Mouse (Mus musculus) macrophage (primary cell): Measurements from ENCODE around the gene Rab24. TPM values are rescaled to one million over a fixed set of nuclear protein-coding genes. Genes with fewer than 3 reads are reported as not detected.

Source experiments
- H3K27ac ChIP-seq: fragments of 350-480 bp; formaldehyde crosslinking; 2 replicates; pipeline ENCODE4 v1.9.0; 2021
- H3K36me3 ChIP-seq: fragments of 350-480 bp; formaldehyde crosslinking; 2 replicates; pipeline ENCODE4 v1.9.0; 2021; ENCODE audit errors: inconsistent target
- H3K4me3 ChIP-seq: fragments of 350-480 bp; formaldehyde crosslinking; 2 replicates; pipeline ENCODE4 v1.9.0; 2021; ENCODE audit errors: inconsistent target
- H3K79me2 ChIP-seq: fragments of 350-480 bp; formaldehyde crosslinking; 2 replicates; pipeline ENCODE4 v1.9.0; 2021; ENCODE audit errors: inconsistent target
- WGBS: methylation state at CpG from one replicate; pipeline ENCODE4 v1.1.7; 2026; ENCODE audit warnings: inconsistent platforms; ENCODE audit not compliant: missing documents; 5-methylcytosine and 5-hydroxymethylcytosine counted together
- polyA plus RNA-seq: library from polyadenylated mRNA; stranded (reverse); fragments of 250-400 nt; gene quantifications from 3 replicates; pipeline ENCODE4 v1.2.4, GENCODE M21; 2018; ENCODE audit warnings: inconsistent platforms

The Rab24 gene
- polyA plus RNA-seq, 1 experiment from 2014 or later, result 47.3 TPM

DNA sequence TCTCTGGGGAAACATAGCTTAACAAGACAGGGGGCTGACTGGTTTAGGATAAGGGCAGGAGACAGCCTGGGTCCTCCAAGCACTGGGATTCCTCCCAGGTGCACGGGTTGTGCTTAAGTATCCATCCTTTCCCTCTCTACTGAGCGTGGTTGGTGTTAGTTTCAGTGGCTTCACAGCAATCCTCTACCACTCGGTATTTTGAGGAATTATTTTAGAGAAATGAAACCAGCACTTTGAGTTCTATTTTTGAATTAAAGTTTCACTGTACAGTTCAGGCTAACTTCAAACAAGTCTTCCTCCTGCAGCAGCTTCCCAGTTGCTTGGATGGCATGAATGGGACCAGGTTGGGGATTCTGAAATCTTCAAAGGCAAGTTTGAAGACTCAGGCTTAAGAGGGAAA lies 3.4 kb downstream of the Rab24 start:
- WGBS, result 3% methylated on average over 3 of the region's 3 CpGs
- Histone ChIP-seq H3K4me3 (no peak overlapping the region), H3K27ac (peak overlapping the region; percentile 78), H3K79me2 (peaks cover 51% of the 10 kb centered on the region), H3K36me3 (peaks cover 25% of the 10 kb centered on the region)

DNA sequence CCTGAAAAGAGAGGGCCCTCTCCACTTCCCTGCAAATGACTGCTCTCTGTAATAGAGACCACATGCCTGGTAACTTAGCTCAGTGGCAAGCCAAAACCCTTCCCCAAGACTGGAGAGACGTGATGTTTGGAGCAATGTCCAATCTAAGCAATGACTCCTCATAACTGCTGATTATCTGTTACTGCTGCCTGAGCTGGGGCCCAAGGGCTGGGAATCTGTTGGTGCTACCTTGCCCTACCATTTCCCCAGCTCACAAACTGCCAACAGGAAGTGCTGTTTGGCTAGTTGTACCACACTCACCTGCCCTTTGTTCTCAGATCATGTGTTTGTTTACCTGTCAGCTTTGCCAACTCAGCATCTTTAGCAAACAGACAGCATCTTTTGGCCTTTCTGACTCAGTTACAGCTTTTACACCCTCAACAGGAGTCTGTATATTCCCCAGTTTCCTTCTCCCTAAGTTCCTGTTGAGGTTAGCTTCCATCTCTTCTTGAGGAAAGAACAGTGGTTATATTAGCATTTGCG lies 6.8 kb downstream of the Rab24 start:
- 86% methylated on average over 2 of the region's 2 CpGs for WGBS
- no peak overlapping the region for H3K4me3 ChIP-seq
- H3K79me2 ChIP-seq, result peaks cover 19% of the 10 kb centered on the region
- no peak overlapping the region for H3K27ac ChIP-seq
- H3K36me3 ChIP-seq, result peaks cover 57% of the 10 kb centered on the region

DNA sequence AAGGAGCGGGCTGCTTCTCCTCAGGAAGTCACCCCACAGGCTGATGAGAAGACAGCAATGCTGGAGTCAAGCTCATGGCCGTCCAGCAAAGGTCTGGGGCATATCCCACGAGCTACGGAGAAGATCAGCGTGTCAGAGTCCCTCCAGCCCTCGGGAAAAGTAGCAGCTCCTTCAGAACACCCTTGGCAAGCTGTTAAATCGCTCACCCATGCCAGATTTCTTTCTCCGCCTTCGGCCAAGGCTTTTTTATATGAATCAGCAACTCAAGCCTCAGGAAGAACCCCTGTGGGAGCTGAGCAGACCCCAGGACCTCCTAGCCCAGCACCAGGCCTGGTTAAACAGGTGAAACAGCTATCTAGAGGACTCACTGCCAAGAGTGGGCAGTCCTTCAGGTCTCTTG lies 8.7 kb downstream of the Rab24 start:
- WGBS, result 93% methylated on average over 9 of the region's 9 CpGs
- no peak overlapping the region for H3K27ac ChIP-seq
- peaks cover 14% of the 10 kb centered on the region; the same call in 1 of the 2 replicates for H3K79me2 ChIP-seq
- peaks cover 62% of the 10 kb centered on the region for H3K36me3 ChIP-seq
- no peak overlapping the region for H3K4me3 ChIP-seq

DNA sequence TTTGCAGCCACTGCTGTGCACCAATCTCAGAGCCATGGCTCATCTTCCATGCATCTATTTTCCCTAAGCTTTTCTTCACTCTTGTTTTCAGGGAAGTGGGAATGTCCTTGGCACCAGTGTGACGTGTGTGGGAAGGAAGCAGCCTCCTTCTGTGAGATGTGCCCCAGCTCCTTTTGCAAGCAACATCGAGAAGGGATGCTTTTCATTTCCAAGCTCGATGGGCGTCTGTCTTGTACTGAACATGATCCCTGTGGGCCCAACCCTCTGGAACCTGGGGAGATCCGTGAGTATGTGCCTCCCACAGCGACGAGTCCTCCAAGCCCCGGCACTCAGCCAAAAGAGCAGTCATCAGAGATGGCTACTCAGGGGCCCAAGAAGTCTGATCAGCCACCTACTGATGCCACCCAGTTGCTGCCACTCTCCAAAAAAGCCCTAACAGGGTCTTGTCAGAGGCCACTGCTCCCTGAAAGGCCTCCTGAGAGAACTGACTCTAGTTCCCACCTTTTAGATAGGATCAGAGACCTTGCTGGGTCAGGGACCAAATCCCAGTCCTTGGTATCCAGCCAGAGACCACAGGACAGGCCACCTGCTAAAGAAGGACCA lies 9.6 kb downstream of the Rab24 start:
- WGBS, result 89% methylated on average over 8 of the region's 8 CpGs
- Histone ChIP-seq H3K79me2 (peaks cover 14% of the 10 kb centered on the region; the same call in 1 of the 2 replicates), H3K36me3 (peaks cover 70% of the 10 kb centered on the region), H3K27ac (no peak overlapping the region), H3K4me3 (no peak overlapping the region)

DNA sequence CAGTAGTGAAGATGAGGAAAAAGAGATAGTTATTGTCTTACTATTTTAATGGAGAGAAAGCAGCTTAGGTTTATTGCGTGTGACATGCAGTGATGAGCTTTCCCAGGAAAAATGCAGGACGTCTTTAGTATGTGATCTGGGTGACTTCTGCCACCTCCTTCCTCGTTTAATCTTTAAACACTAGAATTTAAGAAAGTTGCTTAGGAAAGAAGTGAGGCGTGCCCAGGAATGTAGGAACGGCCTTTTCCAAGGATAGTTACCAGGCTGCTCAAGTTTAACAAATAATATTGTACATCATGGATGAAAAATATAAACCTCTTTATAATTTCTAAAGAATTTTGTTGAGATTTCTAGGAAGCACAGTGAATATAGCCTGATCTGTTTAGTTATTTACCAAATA lies 20.8 kb downstream of the Rab24 start:
- Histone ChIP-seq H3K4me3 (no peak overlapping the region), H3K27ac (no peak overlapping the region), H3K79me2 (no peaks in the 10 kb centered on the region), H3K36me3 (peaks cover 77% of the 10 kb centered on the region)
- WGBS, result 88% methylated on average over 4 of the region's 5 CpGs

DNA sequence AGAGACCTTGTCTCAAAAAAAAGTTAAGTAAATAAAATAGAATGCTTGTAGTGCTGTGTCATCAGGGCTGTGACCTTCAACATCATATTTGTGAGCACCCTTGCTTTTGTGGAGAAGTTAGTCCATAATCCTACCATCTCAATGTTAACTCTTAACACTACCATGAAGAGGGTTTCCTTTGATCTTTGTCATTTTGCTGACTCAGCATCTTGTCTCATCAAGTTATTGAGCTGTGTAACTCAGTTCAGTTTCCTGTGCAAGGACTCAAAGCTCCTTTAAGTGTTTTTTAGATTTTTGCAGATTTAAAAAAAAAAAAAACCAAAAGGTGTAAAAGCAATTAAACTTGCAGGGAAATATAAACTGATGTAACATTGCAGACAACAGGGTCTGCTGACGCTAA lies 25.0 kb downstream of the Rab24 start:
- WGBS, result 100% methylated on average over 1 of the region's 1 CpGs
- Histone ChIP-seq H3K36me3 (peaks cover 75% of the 10 kb centered on the region), H3K79me2 (no peaks in the 10 kb centered on the region), H3K4me3 (no peak overlapping the region), H3K27ac (no peak overlapping the region)

DNA sequence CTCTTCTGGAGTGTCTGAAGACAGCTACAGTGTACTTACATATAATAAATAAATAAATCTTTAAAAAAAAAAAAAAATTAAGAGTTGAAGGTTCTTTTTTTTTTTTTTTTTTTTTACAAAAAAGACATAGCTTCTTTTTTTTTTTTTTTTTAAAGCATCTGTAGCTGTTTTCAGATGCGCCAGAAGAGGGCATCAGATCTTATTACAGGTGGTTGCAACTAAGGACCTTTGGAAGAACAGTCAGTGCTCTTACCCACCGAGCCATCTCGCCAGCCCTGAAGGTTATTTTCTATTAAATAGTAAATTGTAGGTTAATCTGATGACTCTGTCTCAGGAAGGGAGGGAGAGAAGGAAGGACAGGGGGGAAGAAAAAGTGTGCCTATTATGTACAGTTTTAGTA lies 32.9 kb downstream of the Rab24 start:
- no peaks in the 10 kb centered on the region for H3K79me2 ChIP-seq
- WGBS, result 73% methylated on average over 2 of the region's 3 CpGs
- no peak overlapping the region for H3K4me3 ChIP-seq
- peaks cover 52% of the 10 kb centered on the region for H3K36me3 ChIP-seq
- H3K27ac ChIP-seq, result no peak overlapping the region

DNA sequence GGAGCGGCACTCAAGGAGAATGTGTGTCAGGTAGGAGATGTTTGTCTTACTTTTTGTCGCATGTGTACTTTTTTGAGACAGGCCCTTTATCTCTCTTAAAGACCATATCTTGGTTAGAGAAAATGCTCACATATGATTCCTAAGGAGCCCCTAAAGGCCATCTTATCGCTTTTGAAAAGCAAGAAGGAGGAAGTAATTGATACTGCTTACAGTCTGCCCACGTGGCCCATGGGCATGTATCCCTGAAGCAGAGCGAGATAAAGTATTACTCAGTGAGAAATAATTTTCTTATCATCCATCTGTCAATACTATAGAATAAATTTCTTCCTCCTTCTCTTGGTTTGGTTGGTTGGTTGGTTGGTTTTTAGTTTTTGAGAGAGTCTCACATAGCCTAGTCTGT lies 44.1 kb downstream of the Rab24 start:
- H3K27ac ChIP-seq, result no peak overlapping the region
- 100% methylated on average over 3 of the region's 5 CpGs for WGBS
- peaks cover 26% of the 10 kb centered on the region; the same call in 1 of the 2 replicates for H3K79me2 ChIP-seq
- H3K4me3 ChIP-seq, result no peak overlapping the region
- peaks cover 62% of the 10 kb centered on the region for H3K36me3 ChIP-seq

DNA sequence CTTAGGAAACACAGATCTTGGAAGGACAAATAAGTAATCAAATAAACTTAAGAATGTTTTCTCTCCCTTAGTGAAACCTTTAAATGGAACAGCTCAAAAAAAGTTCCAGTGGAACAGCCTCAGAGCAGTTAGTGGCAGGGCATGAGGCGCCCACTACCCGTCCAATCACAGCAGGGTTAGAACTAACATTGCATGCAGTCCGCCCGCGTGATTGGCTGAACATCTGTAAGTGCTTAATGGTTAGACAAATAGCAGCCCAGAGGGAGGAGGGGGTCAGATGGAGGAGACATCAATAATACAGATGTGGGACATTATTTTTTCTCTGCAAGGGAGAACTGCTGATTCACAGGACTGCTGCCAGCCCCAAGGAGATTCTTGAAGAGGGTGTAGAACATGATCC lies 44.5 kb downstream of the Rab24 start:
- H3K79me2 ChIP-seq, result peaks cover 26% of the 10 kb centered on the region; the same call in 1 of the 2 replicates
- WGBS, result 98% methylated on average over 5 of the region's 5 CpGs
- H3K4me3 ChIP-seq, result no peak overlapping the region
- no peak overlapping the region for H3K27ac ChIP-seq
- H3K36me3 ChIP-seq, result peaks cover 61% of the 10 kb centered on the region

Other genes with a start within 250 kb of the Rab24 start
- gene Uimc1, start 221.6 kb downstream of the Rab24 start, polyA plus RNA-seq, result 21.0 to 56.7 TPM (median 25.2 TPM) in 3 replicates
- gene Zfp346, start 216.6 kb downstream of the Rab24 start, polyA plus RNA-seq, result 7.5 to 9.8 TPM (median 9.6 TPM) in 3 replicates
- not detected in 3 replicates for gene Gm17617, start 188.4 kb downstream of the Rab24 start, polyA plus RNA-seq
- gene Fgfr4, start 169.3 kb downstream of the Rab24 start, polyA plus RNA-seq, result not detected in 3 replicates
- 26.6 to 37.3 TPM (median 28.9 TPM) in 3 replicates for gene Nsd1, start 112.2 kb downstream of the Rab24 start, polyA plus RNA-seq
- 183 to 228 TPM (median 200 TPM) in 3 replicates for gene Prelid1, start 1.4 kb downstream of the Rab24 start, polyA plus RNA-seq
- 0.43 to 1.1 TPM in 2 of 3 replicates, not detected in the other for gene Mxd3, start 7.9 kb upstream of the Rab24 start, polyA plus RNA-seq
- gene Lman2, start 40.8 kb upstream of the Rab24 start, polyA plus RNA-seq, result 69.2 to 91.5 TPM (median 78.4 TPM) in 3 replicates
- 3.6 to 11.3 TPM (median 8.4 TPM) in 3 replicates for gene Rgs14, start 47.8 kb upstream of the Rab24 start, polyA plus RNA-seq
- gene Slc34a1, start 76.2 kb upstream of the Rab24 start, polyA plus RNA-seq, result not detected in 3 replicates
- not detected in 3 replicates for gene Pfn3, start 93.3 kb upstream of the Rab24 start, polyA plus RNA-seq
- not detected in 3 replicates for gene F12, start 104.8 kb upstream of the Rab24 start, polyA plus RNA-seq
- gene Grk6, start 123.1 kb upstream of the Rab24 start, polyA plus RNA-seq, result 8.4 to 12.3 TPM (median 10.1 TPM) in 3 replicates
- 0.27 TPM in 1 of 3 replicates, not detected in the others for gene Prr7, start 142.3 kb upstream of the Rab24 start, polyA plus RNA-seq
- gene Dbn1, start 166.2 kb upstream of the Rab24 start, polyA plus RNA-seq, result 0.10 TPM in 1 of 3 replicates, not detected in the others
- 0.40 to 3.3 TPM (median 0.44 TPM) in 3 replicates for gene Pdlim7, start 191.7 kb upstream of the Rab24 start, polyA plus RNA-seq
- gene Dok3, start 207.3 kb upstream of the Rab24 start, polyA plus RNA-seq, result 6.1 to 22.8 TPM (median 15.9 TPM) in 3 replicates
- gene Ddx41, start 214.7 kb upstream of the Rab24 start, polyA plus RNA-seq, result 26.5 to 32.5 TPM (median 27.1 TPM) in 3 replicates
- gene Fam193b, start 249.2 kb upstream of the Rab24 start, polyA plus RNA-seq, result 11.7 to 25.1 TPM (median 12.9 TPM) in 3 replicates